Mouse (Mus musculus): ENCODE data around the gene Fmo3.

Gene Fmo3

GRCm38 (mm10) chr1:162984428-162984827 is at the start of gene Fmo3:
Gene Fmo3, minus strand, starts transcription at chr1:162984528.
- no peak for DNase-seq

GRCm38 (mm10) chr1:163023075-163023474 is 38.7 kb upstream of the Fmo3 start:
- no peak for DNase-seq

GRCm38 (mm10) chr1:163009220-163009619 is 24.9 kb upstream of the Fmo3 start:
- DNase-seq, result no peak

GRCm38 (mm10) chr1:163003496-163003895 is 19.2 kb upstream of the Fmo3 start:
- DNase-seq, result no peak

- DNase-seq, result no peak
These were observed 17.0 kb upstream of the Fmo3 start for GRCm38 (mm10) chr1:163001271-163001829.

- peak; percentile 71 for DNase-seq
These were observed 3.2 kb upstream of the Fmo3 start for GRCm38 (mm10) chr1:162987546-162987945.

- peak; percentile 24 for DNase-seq
These were observed 2.4 kb upstream of the Fmo3 start for GRCm38 (mm10) chr1:162986777-162987176.

GRCm38 (mm10) chr1:162986121-162986748 is 1.9 kb upstream of the Fmo3 start:
- DNase-seq, result no peak

GRCm38 (mm10) chr1:162963556-162963955 is 20.8 kb downstream of the Fmo3 start:
- no peak for DNase-seq

GRCm38 (mm10) chr1:162957422-162957821 is 26.9 kb downstream of the Fmo3 start:
- peak; percentile 13 for DNase-seq

- DNase-seq, result no peak
These were observed 31.2 kb downstream of the Fmo3 start for GRCm38 (mm10) chr1:162953079-162953478.

GRCm38 (mm10) chr1:162949763-162950162 is 34.6 kb downstream of the Fmo3 start:
- DNase-seq, result no peak

- no peak for DNase-seq
These were observed 36.4 kb downstream of the Fmo3 start for GRCm38 (mm10) chr1:162947934-162948333.

- DNase-seq, result no peak
These were observed 37.3 kb downstream of the Fmo3 start for GRCm38 (mm10) chr1:162946837-162947558.

- DNase-seq, result peak; percentile 19
These were observed 40.6 kb downstream of the Fmo3 start for GRCm38 (mm10) chr1:162943700-162944099.

GRCm38 (mm10) chr1:162938696-162939351 is 45.5 kb downstream of the Fmo3 start:
- DNase-seq, result peak; percentile 54

- no peak for DNase-seq
These were observed 46.2 kb downstream of the Fmo3 start for GRCm38 (mm10) chr1:162937970-162938695.

- DNase-seq, result no peak
These were observed 46.9 kb downstream of the Fmo3 start, which contains the start of gene Fmo6 for GRCm38 (mm10) chr1:162937415-162937814. Gene Fmo6, minus strand, starts transcription at chr1:162937515.

GRCm38 (mm10) chr1:162934374-162935012 is 49.8 kb downstream of the Fmo3 start:
- DNase-seq, result no peak

GRCm38 (mm10) chr1:162932386-162932785 is 51.9 kb downstream of the Fmo3 start:
- peak; percentile 35 for DNase-seq

- no peak for DNase-seq
These were observed 52.4 kb downstream of the Fmo3 start for GRCm38 (mm10) chr1:162931880-162932279.

- peak; percentile 51 for DNase-seq
These were observed 52.9 kb downstream of the Fmo3 start for GRCm38 (mm10) chr1:162931310-162931875.
